Mouse (Mus musculus): ENCODE data around the gene Ptch1. TPM values are rescaled to one million over a fixed set of nuclear protein-coding genes. Genes with fewer than 3 reads are reported as not detected.

Gene Ptch1
- total RNA-seq, 2 experiments from 2014 or later, result 16.3 to 20.3 TPM

DNA sequence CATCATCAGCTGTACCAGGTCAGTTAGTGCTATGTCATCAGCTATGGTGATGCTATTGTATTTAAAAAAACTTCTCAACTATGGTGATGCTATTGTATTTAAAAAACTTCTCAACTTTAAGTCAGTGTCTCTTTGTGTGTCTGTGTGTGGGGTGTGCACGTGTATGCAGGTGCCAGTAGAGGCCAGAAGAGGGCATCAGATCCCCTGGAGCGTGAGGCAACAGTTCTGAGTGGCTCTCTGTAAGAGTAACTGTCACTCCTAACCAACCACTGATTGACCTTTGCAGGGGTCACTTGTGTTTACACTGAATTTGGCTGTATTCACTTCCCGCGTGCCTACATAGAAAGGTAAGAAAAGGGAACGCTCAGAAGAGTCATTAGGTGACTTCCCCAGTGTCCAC is 65.6 kb downstream of the Ptch1 start:
- DNase-seq, result no peak
- intact Hi-C loops (cut with DNase I), result no loop called here

DNA sequence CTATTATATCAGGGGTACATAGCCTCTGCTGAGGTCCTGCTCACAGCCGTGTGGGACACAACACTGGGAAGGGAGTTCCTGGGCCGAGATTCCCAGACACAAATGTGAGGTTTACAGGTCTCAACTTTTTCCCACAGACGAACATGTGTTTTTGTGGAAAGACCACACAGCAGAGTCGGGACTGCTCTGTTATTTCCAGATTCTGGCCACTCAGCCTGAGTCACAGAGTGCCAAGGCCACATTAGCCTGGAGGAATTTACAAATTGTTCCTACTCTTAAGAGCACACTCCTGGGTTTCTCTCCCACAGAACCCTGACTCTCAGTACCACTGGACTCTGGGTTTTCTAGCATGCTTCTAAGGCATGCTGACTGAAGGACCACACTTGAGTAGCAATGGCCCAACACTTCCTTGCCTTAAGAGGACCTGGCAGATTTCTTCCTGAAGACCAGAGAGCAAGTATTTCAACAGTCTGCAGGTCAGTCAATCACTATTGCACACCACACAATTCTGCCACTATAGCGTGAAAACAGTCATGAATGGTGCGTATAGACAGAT is 66.3 kb downstream of the Ptch1 start:
- no peak for DNase-seq
- intact Hi-C loops (cut with DNase I), result no loop called here

DNA sequence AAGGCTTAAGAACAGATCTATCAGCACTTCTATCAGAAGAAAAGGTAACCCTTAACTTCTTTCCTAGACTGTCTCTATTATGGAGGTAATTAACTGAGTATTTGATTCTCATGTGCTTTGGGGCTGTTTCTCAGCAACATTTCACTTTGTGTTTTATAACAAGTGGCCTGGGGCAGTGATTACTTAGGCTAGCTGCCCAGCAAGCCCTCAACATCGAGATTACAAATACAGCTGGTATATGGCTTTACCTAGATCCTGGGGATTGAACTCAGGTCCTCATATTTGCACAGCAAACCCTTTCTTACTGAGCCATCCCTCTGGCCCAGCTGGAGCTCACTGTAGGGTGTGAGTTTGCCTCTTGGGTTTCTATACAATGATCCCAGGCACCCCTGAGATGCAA is 67.0 kb downstream of the Ptch1 start:
- intact Hi-C loops (cut with DNase I), result no loop called here
- DNase-seq, result no peak

DNA sequence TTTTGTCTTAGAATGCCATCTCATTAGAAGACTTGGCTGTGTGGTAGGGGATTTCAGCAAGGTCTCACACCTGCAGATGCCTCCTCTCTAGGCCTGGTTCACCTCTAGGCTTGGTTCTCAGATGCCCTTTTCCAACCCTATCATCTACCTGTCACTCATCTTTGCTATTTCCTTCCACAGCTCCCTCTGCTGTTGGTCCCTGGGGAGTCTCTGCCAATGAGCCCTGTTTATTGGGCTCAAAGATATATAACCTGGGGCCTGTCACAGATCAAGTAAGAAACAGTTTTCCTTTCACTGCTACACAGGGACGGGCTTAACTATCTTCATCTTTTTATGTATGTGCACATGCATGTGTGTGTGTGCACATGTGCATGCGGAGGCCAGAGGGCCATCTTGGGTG is 71.0 kb downstream of the Ptch1 start:
- intact Hi-C loops (cut with DNase I), result no loop called here
- DNase-seq, result no peak

DNA sequence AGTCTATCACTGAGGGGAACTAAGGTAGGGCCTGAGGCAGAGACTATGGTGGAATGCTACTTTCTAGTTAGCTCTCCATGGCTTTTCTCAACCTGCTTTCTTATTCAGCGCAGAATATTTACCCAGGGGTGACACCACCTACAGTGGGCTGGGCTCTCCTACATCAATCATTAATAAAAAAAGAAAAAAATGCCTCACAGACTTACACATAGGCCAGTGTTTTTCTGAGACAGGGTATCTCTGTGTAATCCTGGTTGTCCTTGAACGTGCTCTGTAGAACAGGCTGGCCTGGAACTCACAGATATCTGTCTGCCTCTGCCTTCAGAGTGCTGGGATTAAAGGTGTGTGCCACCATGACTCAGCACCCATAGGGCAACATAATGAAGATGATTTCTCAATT is 73.9 kb downstream of the Ptch1 start:
- no peak for DNase-seq
- intact Hi-C loops (cut with DNase I), result no loop called here

DNA sequence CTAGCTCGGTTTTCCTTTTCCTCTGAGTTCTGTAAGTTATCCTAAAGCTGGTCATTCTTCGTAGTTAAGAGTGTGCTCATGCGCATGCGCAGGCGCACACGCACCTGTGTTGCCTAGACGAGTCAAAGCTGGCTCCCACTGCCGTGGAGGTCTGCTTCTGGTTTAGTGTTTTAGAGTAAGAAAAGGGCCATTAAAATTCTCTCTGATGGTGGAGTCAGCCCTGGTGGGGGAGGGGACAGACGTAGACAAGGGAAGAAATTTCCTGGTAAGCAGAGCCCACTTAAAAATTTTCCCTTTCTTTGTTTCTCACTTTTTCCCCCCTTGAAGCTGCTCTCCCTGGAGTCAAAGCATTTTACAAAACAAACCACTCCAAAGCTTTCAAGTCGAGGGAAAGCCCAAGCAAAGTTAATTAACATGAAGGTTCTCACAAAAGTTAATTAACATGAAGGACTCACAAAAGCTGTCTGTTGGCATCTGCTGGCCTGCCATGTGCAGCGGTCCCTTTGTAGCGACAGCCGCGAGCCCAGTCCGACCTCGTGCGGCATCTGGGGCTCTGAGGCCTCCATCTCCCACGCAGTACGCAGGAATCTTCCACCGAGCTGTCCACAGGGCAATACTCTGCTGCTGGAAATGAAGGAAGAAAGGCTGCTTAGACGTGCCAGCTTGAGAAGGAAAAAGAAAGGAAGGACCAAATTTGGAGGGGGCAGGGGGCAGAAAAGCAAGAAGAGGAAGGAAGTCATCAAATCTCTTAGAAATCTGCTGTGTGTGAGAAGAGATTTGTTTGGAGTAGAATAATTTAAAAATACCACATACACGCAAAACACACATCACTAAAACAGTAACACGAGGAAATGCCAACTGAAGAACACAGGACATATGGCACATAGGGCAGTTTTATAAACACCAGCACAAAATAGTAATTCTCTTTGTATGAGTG is 76.5 kb downstream of the Ptch1 start, which contains the start of gene Fancc:
Gene Fancc (minus strand): TSS at position 633 of the 937 bp plus-strand sequence.
- no peak for DNase-seq
- intact Hi-C loops (cut with DNase I), result no loop called here

DNA sequence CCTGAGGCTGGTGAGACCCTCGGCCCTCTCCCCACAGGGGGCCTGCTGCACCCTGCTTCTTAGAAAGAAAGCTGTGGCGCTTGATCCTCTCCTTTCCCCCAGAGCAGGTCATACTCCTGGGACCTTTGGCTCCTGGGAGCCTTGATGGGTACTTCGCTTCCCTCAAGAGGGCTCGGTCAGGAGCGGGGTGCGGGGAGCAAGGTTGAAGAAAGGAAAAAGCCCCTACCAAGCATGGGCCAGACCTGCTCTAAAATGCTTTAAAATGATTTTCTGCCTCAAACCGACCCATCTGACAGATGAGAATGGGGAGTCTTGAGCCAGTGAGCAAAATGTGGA is 85.7 kb downstream of the Ptch1 start:
- intact Hi-C loops (cut with DNase I), result no loop called here
- DNase-seq, result no peak

DNA sequence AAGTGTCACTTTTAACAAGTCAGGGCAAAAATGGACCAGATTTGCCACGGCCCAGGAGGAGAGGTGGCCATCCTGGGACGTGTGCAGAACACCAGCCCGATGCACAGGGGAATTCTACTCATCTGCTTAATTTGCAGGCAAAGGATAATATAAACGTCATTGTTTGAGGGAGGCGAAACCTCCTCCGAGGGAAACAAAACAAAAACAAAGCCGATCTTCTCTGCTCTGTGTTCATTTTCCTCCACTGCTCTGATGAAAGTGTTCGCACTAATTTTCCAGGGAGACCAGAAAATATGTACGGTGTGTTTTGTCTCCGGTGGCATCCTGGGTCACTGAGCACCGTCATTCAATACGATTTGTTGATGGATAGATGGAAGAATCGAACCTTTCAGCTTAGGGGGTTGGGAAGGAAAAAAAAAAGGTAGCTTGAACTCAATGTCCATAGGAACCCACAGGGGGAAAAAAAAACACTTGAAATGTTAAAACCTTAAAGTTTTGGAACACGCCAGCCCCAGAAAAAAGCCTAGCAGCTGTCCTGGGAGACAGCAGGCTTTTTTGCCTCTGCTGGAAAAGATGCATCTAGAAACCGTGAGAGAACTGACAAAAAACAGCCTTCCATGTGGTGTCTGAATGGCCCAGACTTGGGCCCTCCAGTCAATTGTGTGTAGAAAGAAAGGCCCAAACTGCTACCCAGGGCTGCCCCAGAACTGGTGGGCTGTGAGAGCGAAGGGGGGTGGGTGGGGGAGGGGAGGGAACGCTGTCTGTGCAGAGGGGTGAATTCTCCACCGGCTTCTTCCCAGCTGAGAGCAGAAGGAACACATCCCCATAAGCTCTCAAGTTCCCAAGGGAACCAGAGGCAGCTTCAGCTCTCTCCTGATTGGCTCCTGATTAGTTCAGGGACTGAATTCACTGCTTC is 86.3 kb downstream of the Ptch1 start:
- intact Hi-C loops (cut with DNase I), result no loop called here
- no peak for DNase-seq

DNA sequence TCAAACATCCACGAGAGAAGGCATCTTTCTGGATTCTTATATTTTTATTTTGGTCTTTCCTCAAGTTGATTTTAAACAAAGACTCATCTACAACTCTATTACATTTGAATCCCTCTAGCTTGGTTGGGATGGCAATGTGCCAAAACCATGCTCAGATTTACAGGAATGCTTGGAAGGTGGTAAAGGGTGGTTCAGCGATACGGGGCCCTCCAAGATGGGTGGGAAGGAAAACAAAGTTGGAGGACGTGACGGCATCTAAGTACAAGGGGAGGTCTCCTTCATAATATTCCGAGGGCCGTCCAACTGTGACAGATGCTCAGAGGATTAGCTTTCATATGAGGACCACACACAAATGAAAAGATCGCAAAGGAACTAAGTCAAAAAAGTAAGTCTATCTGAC is 98.0 kb downstream of the Ptch1 start:
- no peak for DNase-seq
- intact Hi-C loops (cut with DNase I), result no loop called here

Other genes starting within 250 kb of the Ptch1 start
- 1 to 10 TPM; 7.4 to 9.6 TPM for gene Fancc, start 76.3 kb downstream of the Ptch1 start, total RNA-seq (2021)
- 10 to 100 TPM; 12.8 to 13.5 TPM for gene Ercc6l2, start 241.6 kb upstream of the Ptch1 start, total RNA-seq (2021)

Data from heart, postnatal 10 days (tissue).